Mouse (Mus musculus) CH12.LX (cell line): Measurements from ENCODE around the gene A730015C16Rik. TPM values are rescaled to one million over a fixed set of nuclear protein-coding genes. Genes with fewer than 3 reads are reported as not detected.

Experiments used
- DNase-seq: peaks from one replicate; pipeline ENCODE4 v3.0.0-alpha.2; 2013; ENCODE audit errors: extremely low read depth
- H3K27ac ChIP-seq: 2 replicates; pipeline ENCODE4 v1.5.1; 2012; ENCODE audit warnings: low read depth, mild to moderate bottlenecking, control low read depth, moderate library complexity; ENCODE audit not compliant: insufficient read depth
- H3K27me3 ChIP-seq: replicated peaks from 2 replicates; pipeline ENCODE3; 2012; ENCODE audit warnings: inconsistent platforms
- H3K36me3 ChIP-seq, 2 experiments: replicated peaks in 1 of 2; 2 replicates each; pipeline versions ENCODE3 to v1.6.1; 2012; ENCODE audit warnings: inconsistent platforms in 1 of 2, low read length in 1 of 2, mild to moderate bottlenecking in 1 of 2, mixed read lengths in 1 of 2, moderate library complexity in 1 of 2; ENCODE audit not compliant: control insufficient read depth in 1 of 2, insufficient read depth in 1 of 2
- H3K4me1 ChIP-seq, 2 experiments: 2 replicates each; pipeline ENCODE4 v1.6.1; 2012; ENCODE audit warnings: inconsistent platforms in 1 of 2, moderate library complexity in 1 of 2; ENCODE audit not compliant: insufficient read depth in 2 of 2, control insufficient read depth in 1 of 2
- H3K4me2 ChIP-seq: 2 replicates; pipeline ENCODE4 v1.6.1; 2012; ENCODE audit warnings: low read depth, mild to moderate bottlenecking, control low read depth; ENCODE audit not compliant: poor library complexity, insufficient read depth, severe bottlenecking
- H3K4me3 ChIP-seq, 3 experiments: fragments of 150-350 bp in 1 of 3; sonication (generic) in 1 of 3; replicated peaks in 1 of 3; 2 replicates each; pipeline versions ENCODE3 to v1.5.1; 2011 to 2012; ENCODE audit warnings: low read depth in 2 of 3, low read length in 2 of 3, mild to moderate bottlenecking in 2 of 3, moderate library complexity in 2 of 3, control low read depth in 1 of 3, improper control_type of control experiment in 1 of 3, inconsistent platforms in 1 of 3, mixed read lengths in 1 of 3; ENCODE audit not compliant: poor library complexity in 1 of 3
- H3K79me2 ChIP-seq: replicated peaks from 2 replicates; pipeline ENCODE4 v1.6.1; 2012; ENCODE audit warnings: mild to moderate bottlenecking, moderate library complexity; ENCODE audit not compliant: control insufficient read depth, poor library complexity, insufficient read depth, severe bottlenecking; ENCODE audit errors: extremely low read depth
- H3K9ac ChIP-seq: 2 replicates; pipeline ENCODE4 v1.6.1; 2012; ENCODE audit warnings: low read depth, mild to moderate bottlenecking, control low read depth, moderate library complexity; ENCODE audit not compliant: insufficient read depth
- H3K9me3 ChIP-seq: replicated peaks from 2 replicates; pipeline ENCODE3; 2012; ENCODE audit warnings: low read length, inconsistent platforms, mixed read lengths
- BHLHE40 ChIP-seq: IDR thresholded peaks from 2 replicates; pipeline ENCODE4 v1.6.1; 2011; ENCODE audit warnings: mild to moderate bottlenecking, low read depth, low read length, improper control_type of control experiment
- CHD2 ChIP-seq: IDR thresholded peaks from 2 replicates; pipeline ENCODE4 v1.6.1; 2011; ENCODE audit warnings: low read length, improper control_type of control experiment
- CTCF ChIP-seq, 2 experiments: IDR thresholded peaks in 1 of 2; conservative IDR thresholded peaks in 1 of 2; 2 replicates each; pipeline ENCODE4 v1.5.1; 2011 to 2012; ENCODE audit warnings: low read depth in 2 of 2, low read length in 2 of 2, improper control_type of control experiment in 1 of 2, inconsistent platforms in 1 of 2, mild to moderate bottlenecking in 1 of 2, moderate library complexity in 1 of 2
- ELF1 ChIP-seq: IDR thresholded peaks from 2 replicates; pipeline ENCODE4 v1.6.1; 2014; ENCODE audit warnings: low read depth, mild to moderate bottlenecking, inconsistent platforms, low read length, improper control_type of control experiment
- EP300 ChIP-seq: IDR thresholded peaks from 2 replicates; pipeline ENCODE4 v1.6.1; 2011; ENCODE audit warnings: low read length, improper control_type of control experiment
- ETS1 ChIP-seq: conservative IDR thresholded peaks from 2 replicates; pipeline ENCODE4 v1.6.1; 2012; ENCODE audit warnings: low read depth, mild to moderate bottlenecking, inconsistent platforms, low read length, improper control_type of control experiment, moderate library complexity
- HCFC1 ChIP-seq: IDR thresholded peaks from 2 replicates; pipeline ENCODE4 v1.6.1; 2012; ENCODE audit warnings: low read depth, mild to moderate bottlenecking, inconsistent platforms, low read length, improper control_type of control experiment
- IRF4 ChIP-seq: IDR thresholded peaks from 2 replicates; pipeline ENCODE4 v1.6.1; 2014; ENCODE audit warnings: low read depth, mild to moderate bottlenecking, inconsistent platforms, low read length, improper control_type of control experiment
- JUN ChIP-seq: IDR thresholded peaks from 2 replicates; pipeline ENCODE4 v1.6.1; 2011; ENCODE audit warnings: low read depth, mild to moderate bottlenecking, low read length, improper control_type of control experiment, moderate library complexity; ENCODE audit not compliant: insufficient read depth
- KAT2A ChIP-seq: IDR thresholded peaks from 2 replicates; pipeline ENCODE4 v1.6.1; 2012; ENCODE audit warnings: low read length, improper control_type of control experiment, inconsistent platforms; ENCODE audit not compliant: insufficient replicate concordance
- MAZ ChIP-seq: IDR thresholded peaks from 2 replicates; pipeline ENCODE4 v1.6.1; 2012; ENCODE audit warnings: low read depth, mild to moderate bottlenecking, inconsistent platforms, low read length, improper control_type of control experiment, moderate library complexity
- MXI1 ChIP-seq: IDR thresholded peaks from 2 replicates; pipeline ENCODE4 v1.6.1; 2011; ENCODE audit warnings: mild to moderate bottlenecking, low read depth, low read length, improper control_type of control experiment
- MYC ChIP-seq: IDR thresholded peaks from 2 replicates; pipeline ENCODE4 v1.6.1; 2011; ENCODE audit warnings: low read depth, mild to moderate bottlenecking, improper control_type of control experiment, low read length
- NELFE ChIP-seq: IDR thresholded peaks from 2 replicates; pipeline ENCODE4 v1.6.1; 2011; ENCODE audit warnings: low read depth, low read length, improper control_type of control experiment
- PAX5 ChIP-seq: IDR thresholded peaks from 2 replicates; pipeline ENCODE4 v1.6.1; 2012; ENCODE audit warnings: low read length, inconsistent platforms, mixed read lengths
- POLR2AphosphoS2 ChIP-seq: IDR thresholded peaks from 2 replicates; pipeline ENCODE4 v1.6.1; 2011; ENCODE audit warnings: low read depth, low read length, improper control_type of control experiment
- RAD21 ChIP-seq: IDR thresholded peaks from 2 replicates; pipeline ENCODE4 v1.6.1; 2011; ENCODE audit warnings: low read depth, mild to moderate bottlenecking, low read length, improper control_type of control experiment, moderate library complexity
- RCOR1 ChIP-seq: conservative IDR thresholded peaks from 2 replicates; pipeline ENCODE4 v1.6.1; 2012; ENCODE audit warnings: low read depth, mild to moderate bottlenecking, inconsistent platforms, low read length, improper control_type of control experiment
- SIN3A ChIP-seq: IDR thresholded peaks from 2 replicates; pipeline ENCODE4 v1.6.1; 2012; ENCODE audit warnings: low read length, improper control_type of control experiment, inconsistent platforms
- SMC3 ChIP-seq: IDR thresholded peaks from 2 replicates; pipeline ENCODE4 v1.6.1; 2011; ENCODE audit warnings: low read depth, low read length, improper control_type of control experiment
- TBP ChIP-seq: conservative IDR thresholded peaks from 2 replicates; pipeline ENCODE4 v1.6.1; 2011; ENCODE audit warnings: low read depth, low read length, improper control_type of control experiment
- ZC3H11A ChIP-seq: IDR thresholded peaks from 2 replicates; pipeline ENCODE4 v1.6.1; 2012; ENCODE audit warnings: low read depth, mild to moderate bottlenecking, inconsistent platforms, low read length, improper control_type of control experiment
- ZMIZ1 ChIP-seq: IDR thresholded peaks from 2 replicates; pipeline ENCODE4 v1.6.1; 2012; ENCODE audit warnings: low read depth, mild to moderate bottlenecking, inconsistent platforms, low read length, improper control_type of control experiment
- dilution Hi-C: fragments of 300-500 bp; cut with MboI; formaldehyde crosslinking; loops from 2 replicates; pipeline ENCODE4 v1.14.3; 2020; ENCODE audit warnings: low sequenced_read_pairs; ENCODE audit not compliant: extremely low pct_unique_long_range_greater_than_20kb, extremely low pct_ligation_motif_present
- in situ Hi-C: fragments of 300-500 bp; cut with MboI; formaldehyde crosslinking; loops from 3 replicates; pipeline ENCODE4 v1.14.3; 2019; ENCODE audit warnings: low sequenced_read_pairs, low pct_ligation_motif_present, low pct_unique_long_range_greater_than_20kb, mixed read lengths
- polyA plus RNA-seq: library from polyadenylated mRNA; unstranded; fragments of >175 nt; gene quantifications from 2 replicates; pipeline ENCODE4 v1.2.1, GENCODE M21; 2012; ENCODE audit warnings: low read depth; ENCODE audit not compliant: insufficient read length
- total RNA-seq, 2 experiments: library from RNA; depleted of rRNA; stranded (reverse); fragments of 300-350 nt in 1 of 2; fragments of >200 nt in 1 of 2; gene quantifications; 2 replicates each; pipeline ENCODE4 v1.2.3; 2012 to 2014

The A730015C16Rik gene
- total and polyA plus RNA-seq, 3 experiments, result 0.26 to 7.0 TPM; not detected in 1

GRCm38 (mm10) chr4:108835496-108835895, 12.9 kb downstream of the A730015C16Rik start:
- dilution Hi-C loops (no loop called here), in situ Hi-C loops (no loop called here)
- H3K4me2 ChIP-seq, result peak overlapping the region; percentile 83
- H3K27ac ChIP-seq, result no peak overlapping the region
- peak; percentile 29 for DNase-seq
- peaks cover 0 to 38% of the 10 kb centered on the region in 2 experiments; a peak in 2 of 4 replicates for H3K4me1 ChIP-seq
- peaks cover 45% of the 10 kb centered on the region for H3K79me2 ChIP-seq
- peak overlapping the region; percentile 98 for H3K9ac ChIP-seq
- H3K9me3 ChIP-seq, result no peaks in the 10 kb centered on the region
- peak overlapping the region; percentile 72 to 83 (median 76) for H3K4me3 ChIP-seq
- TF ChIP-seq RAD21 (no peak), PAX5 (no peak), BHLHE40 (no peak), TBP (no peak), MYC (no peak), ZC3H11A (no peak), ZMIZ1 (no peak), NELFE (no peak), IRF4 (no peak), EP300 (no peak)
- peaks cover 0 to 21% of the 10 kb centered on the region in 2 experiments for H3K36me3 ChIP-seq
- no peaks in the 10 kb centered on the region for H3K27me3 ChIP-seq

- H3K9ac ChIP-seq, result peak overlapping the region; percentile 98
- no peaks in the 10 kb centered on the region for H3K9me3 ChIP-seq
- H3K4me3 ChIP-seq, result peak overlapping the region; percentile 72 to 83 (median 76)
- peak overlapping the region; percentile 83 for H3K4me2 ChIP-seq
- H3K27me3 ChIP-seq, result no peaks in the 10 kb centered on the region
- H3K36me3 ChIP-seq, result peaks cover 4 to 22% of the 10 kb centered on the region in 2 experiments
- H3K27ac ChIP-seq, result peak overlapping the region; percentile 98; the same call in 1 of the 2 replicates
- peaks cover 0 to 42% of the 10 kb centered on the region in 2 experiments; a peak in 2 of 4 replicates for H3K4me1 ChIP-seq
- TF ChIP-seq ETS1 (no peak), CTCF (conservative IDR thresholded peaks at IDR 0.05 in 1 of 2, IDR thresholded peaks at IDR 0.05 in 1 of 2; ENCODE audit: low read depth in 2 of 2, low read length in 2 of 2) (0 out of 4 replicates have a peak, but pooled peaks of 1 of the 2 experiments have one; percentile 3)
- in situ Hi-C loops, result no loop called here
- H3K79me2 ChIP-seq, result peaks cover 47% of the 10 kb centered on the region
- dilution Hi-C loops, result no loop called here
- DNase-seq, result no peak
Observed at GRCm38 (mm10) chr4:108834971-108835311, 13.5 kb downstream of the A730015C16Rik start.

- dilution Hi-C loops (no loop called here), in situ Hi-C loops (no loop called here)
- Histone ChIP-seq H3K27ac (peak within 1 kb of the TSS; percentile 98), H3K4me1 (peaks cover 0 to 42% of the 10 kb centered on the region in 2 experiments; a peak in 2 of 4 replicates), H3K9ac (peak within 1 kb of the TSS; percentile 98), H3K4me3 (peak within 1 kb of the TSS; percentile 72 to 89 (median 76)), H3K79me2 (peaks cover 48% of the 10 kb centered on the region), H3K36me3 (peaks cover 8 to 25% of the 10 kb centered on the region in 2 experiments), H3K4me2 (peak within 1 kb of the TSS; percentile 83), H3K9me3 (no peaks in the 10 kb centered on the region), H3K27me3 (no peaks in the 10 kb centered on the region)
- DNase-seq, result peak; percentile 87
- TF ChIP-seq HCFC1, result peak; percentile 79
- TF ChIP-seq RCOR1, result peak; percentile 72; the same call in 1 of the 2 replicates
- peak; percentile 41; the same call in 1 of the 2 replicates for TF ChIP-seq KAT2A
- TF ChIP-seq SIN3A, result peak; percentile 76; the same call in 1 of the 2 replicates
- TF ChIP-seq SMC3, result no peak
- peak; percentile 97 for TF ChIP-seq TBP
- TF ChIP-seq ETS1, result no peak; the same call in 1 of the 2 replicates
- TF ChIP-seq MYC, result peak; percentile 7; the same call in 1 of the 2 replicates
- TF ChIP-seq POLR2AphosphoS2, result peak; percentile 90; the same call in 1 of the 2 replicates
- TF ChIP-seq ELF1, result no peak; the same call in 1 of the 2 replicates
- 0 out of 2 replicates have a peak, but pooled peaks have one; percentile 49 for TF ChIP-seq CHD2
- no peak for TF ChIP-seq JUN
- TF ChIP-seq MXI1, result peak; percentile 60; the same call in 1 of the 2 replicates
- peak; percentile 95 for TF ChIP-seq MAZ
Observed at GRCm38 (mm10) chr4:108834115-108834970, 14.1 kb downstream of the A730015C16Rik start, which contains the start of gene Txndc12. Gene Txndc12, plus strand, starts transcription at chr4:108834601.
